Comparison of ENCODE assay signal across 24 mouse cellular contexts in the genomic region with DNA sequence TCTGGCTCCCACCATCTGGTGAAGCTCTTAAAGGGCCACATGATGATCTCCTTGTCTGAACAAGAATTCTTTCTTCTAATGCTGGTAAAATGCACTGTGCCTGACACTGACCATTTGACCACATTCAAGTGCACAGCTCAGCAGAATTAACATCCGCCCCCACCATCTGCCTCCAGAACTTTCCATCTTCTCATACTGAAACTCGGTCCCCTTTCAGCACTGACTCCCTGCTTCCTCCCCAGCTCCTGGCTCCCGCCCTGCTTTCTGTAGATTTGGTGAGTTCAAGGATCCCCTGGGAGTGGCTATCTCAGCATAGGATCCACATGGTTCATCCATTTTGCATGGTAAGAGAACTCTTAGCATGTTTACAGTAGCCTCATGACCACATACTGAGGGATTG. TPM values are rescaled to one million over a fixed set of nuclear protein-coding genes. Genes with fewer than 3 reads are reported as not detected.
DNase-seq lines count a peak whose midpoint lies in the region; ATAC-seq lines count a peak whose summit lies in the region.
"Had no signal": no experiment of that assay in that cellular context is flagged by ENCODE, and none has a peak within 500 bp of the region (broad histone marks: within the 10 kb centered on the region; RNA-seq: fewer than 3 reads in every experiment).

No protein-coding gene starts in this region.

- intact Hi-C loops in heart, postnatal 25 days (cut with DNase I), result no loop called here

- no peak overlapping the region for H3K4me3 ChIP-seq in midbrain, embryonic 11.5 days (ENCODE audit: low read depth, low read length)
- no peak overlapping the region for H3K4me3 ChIP-seq in midbrain, embryonic 10.5 days
- H3K4me3 ChIP-seq in limb, embryonic 15.5 days, result no peak overlapping the region
- H3K4me3 ChIP-seq: erythroblast, embryonic 14.5 days; heart, embryonic 13.5 days; hindbrain, embryonic 12.5 days; liver, embryonic 12.5 days; midbrain, embryonic 13.5 days; neural tube, embryonic 13.5 days had no signal

- H3K4me2 ChIP-seq in midbrain, embryonic 11.5 days, result no peak overlapping the region
- H3K4me2 ChIP-seq in limb, embryonic 15.5 days, result no peak overlapping the region
- H3K4me2 ChIP-seq: heart, embryonic 13.5 days; hindbrain, embryonic 12.5 days; liver, embryonic 12.5 days; lung, embryonic 14.5 days; midbrain, embryonic 13.5 days; neural tube, embryonic 13.5 days had no signal

- no peaks in the 10 kb centered on the region for H3K36me3 ChIP-seq in midbrain, embryonic 11.5 days (ENCODE audit: control insufficient read depth, insufficient read depth, low read length)
- H3K36me3 ChIP-seq in midbrain, embryonic 10.5 days, result peaks cover 6% of the 10 kb centered on the region; the same call in 1 of the 2 replicates
- H3K36me3 ChIP-seq in limb, embryonic 15.5 days, result peaks cover 4% of the 10 kb centered on the region; the same call in 1 of the 2 replicates
- H3K36me3 ChIP-seq: hindbrain, embryonic 12.5 days had no signal

- peak; percentile 27 for DNase-seq in heart, postnatal 25 days (ENCODE audit: low spot score)
- no peak for DNase-seq in heart, adult 8-10 months (ENCODE audit: low spot score)
- peak; percentile 33 for DNase-seq in midbrain, embryonic 11.5 days (ENCODE audit: low spot score, missing footprints)
- no peak for DNase-seq in midbrain, embryonic 10.5 days (ENCODE audit: low spot score)
- peak; percentile 44 for DNase-seq in brain, adult 2 months (ENCODE audit: low read depth, low spot score)
- DNase-seq in lung, postnatal 10 days, result no peak
- no peak for DNase-seq in thymus, postnatal 4 days
- DNase-seq: adrenal gland, postnatal 36 days; cerebellum, adult 2 months; gastrocnemius, postnatal 25 days; kidney, postnatal 4 days; left cerebral cortex, postnatal 4 days; lung, embryonic 14.5 days; right cerebral cortex, adult 18-20 months; thymus, adult 18-20 months had no signal

- H3K4me1 ChIP-seq in midbrain, embryonic 11.5 days (ENCODE audit: control insufficient read depth, insufficient read depth, low read length), result no peaks in the 10 kb centered on the region
- H3K4me1 ChIP-seq in midbrain, embryonic 10.5 days, result peaks cover 7% of the 10 kb centered on the region; the same call in 1 of the 2 replicates
- H3K4me1 ChIP-seq in limb, embryonic 15.5 days, result peaks cover 19% of the 10 kb centered on the region

- H3K27me3 ChIP-seq in midbrain, embryonic 11.5 days (ENCODE audit: control insufficient read depth, insufficient read depth, low read length), result no peaks in the 10 kb centered on the region
- no peaks in the 10 kb centered on the region; the same call in 1 of the 2 replicates for H3K27me3 ChIP-seq in midbrain, embryonic 10.5 days (ENCODE audit: low read depth, poor library complexity, severe bottlenecking)
- H3K27me3 ChIP-seq in limb, embryonic 15.5 days, result no peaks in the 10 kb centered on the region
- H3K27me3 ChIP-seq: heart, embryonic 13.5 days; hindbrain, embryonic 12.5 days; liver, embryonic 12.5 days; midbrain, embryonic 13.5 days; neural tube, embryonic 13.5 days had no signal

- H3K27ac ChIP-seq in midbrain, embryonic 11.5 days (ENCODE audit: low read depth, low read length), result no peak overlapping the region
- H3K27ac ChIP-seq in midbrain, embryonic 10.5 days (replicated peaks), result no peak overlapping the region
- H3K27ac ChIP-seq in limb, embryonic 15.5 days, result 0 out of 2 replicates have a peak overlapping the region, but pooled peaks have one; percentile 17
- H3K27ac ChIP-seq: heart, embryonic 13.5 days; hindbrain, embryonic 12.5 days; liver, embryonic 12.5 days; midbrain, embryonic 13.5 days; neural tube, embryonic 13.5 days had no signal

- no peak for ATAC-seq in midbrain, embryonic 11.5 days (ENCODE audit: low FRiP score)
- no peak for ATAC-seq in limb, embryonic 15.5 days (ENCODE audit: insufficient number of reproducible peaks, low FRiP score, low TSS enrichment, low read depth)
- ATAC-seq: forebrain, embryonic 14.5 days; liver, embryonic 12.5 days; midbrain, embryonic 13.5 days had no signal

- 81% methylated on average over 3 of the region's 3 CpGs for WGBS in midbrain, embryonic 11.5 days
- 80% methylated on average over 3 of the region's 3 CpGs for WGBS in midbrain, embryonic 10.5 days
- 76% methylated on average over 3 of the region's 3 CpGs for WGBS in limb, embryonic 15.5 days

- no peaks in the 10 kb centered on the region for H3K9me3 ChIP-seq in midbrain, embryonic 11.5 days (ENCODE audit: control insufficient read depth, low read length)
- H3K9me3 ChIP-seq in midbrain, embryonic 10.5 days (replicated peaks), result no peaks in the 10 kb centered on the region
- H3K9me3 ChIP-seq in limb, embryonic 15.5 days, result no peaks in the 10 kb centered on the region
- H3K9me3 ChIP-seq: heart, embryonic 13.5 days; hindbrain, embryonic 12.5 days; liver, embryonic 12.5 days; midbrain, embryonic 13.5 days; neural tube, embryonic 13.5 days had no signal

- H3K9ac ChIP-seq in midbrain, embryonic 11.5 days (ENCODE audit: low read length), result no peak overlapping the region
- H3K9ac ChIP-seq in limb, embryonic 15.5 days, result no peak overlapping the region
- H3K9ac ChIP-seq: heart, embryonic 13.5 days; hindbrain, embryonic 12.5 days; liver, embryonic 12.5 days; lung, embryonic 14.5 days; midbrain, embryonic 13.5 days; neural tube, embryonic 13.5 days had no signal

RNA-seq across cellular contexts. Expression of a gene that starts 15.9 kb away (rescaled TPM):
- 1 to 10 TPM in 1 of 2 experiments, under 1 TPM in 1; 0.34 to 1.5 TPM for total RNA-seq in heart, postnatal 25 days (2021)
- 1 to 10 TPM in 1 of 4 experiments, under 1 TPM in 3; 0.27 to 2.8 (median 0.52) TPM for total RNA-seq in heart, adult 8-10 months (2022)
- 5.0 and 6.2 TPM in 2 replicates for polyA plus RNA-seq in midbrain, embryonic 11.5 days (2014; fragmentation: Nextera tagmentation; extraction: Ambion mirVana)
- polyA plus RNA-seq in midbrain, embryonic 10.5 days (2016; fragmentation: Nextera tagmentation; extraction: Ambion mirVana), result 4.7 and 6.0 TPM in 2 replicates
- polyA plus RNA-seq in limb, embryonic 15.5 days (2015; fragmentation: Nextera tagmentation; extraction: Ambion mirVana), result 7.2 and 8.3 TPM in 2 replicates
- total RNA-seq: left cerebral cortex, postnatal 4 days had no signal

RNA-seq across cellular contexts. Expression of a gene that starts 31.8 kb away (rescaled TPM):
- total RNA-seq in heart, postnatal 25 days (2021), result 100 to 1,000 TPM; 424 to 455 TPM
- total RNA-seq in heart, adult 8-10 months (2022), result 100 to 1,000 TPM; 397 to 430 (median 418) TPM
- 256 and 276 TPM in 2 replicates for polyA plus RNA-seq in midbrain, embryonic 11.5 days (2014; fragmentation: Nextera tagmentation; extraction: Ambion mirVana)
- 267 and 279 TPM in 2 replicates for polyA plus RNA-seq in midbrain, embryonic 10.5 days (2016; fragmentation: Nextera tagmentation; extraction: Ambion mirVana)
- polyA plus RNA-seq in limb, embryonic 15.5 days (2015; fragmentation: Nextera tagmentation; extraction: Ambion mirVana), result 692 and 762 TPM in 2 replicates

RNA-seq across cellular contexts. Expression of a gene that starts 48.3 kb away (rescaled TPM):
- total RNA-seq in heart, postnatal 25 days (2021), result 10 to 100 TPM; 13.8 to 19.6 TPM
- total RNA-seq in heart, adult 8-10 months (2022), result 10 to 100 TPM; 13.6 to 15.2 (median 14.3) TPM
- polyA plus RNA-seq in midbrain, embryonic 11.5 days (2014; fragmentation: Nextera tagmentation; extraction: Ambion mirVana), result 61.1 and 63.8 TPM in 2 replicates
- 136 and 142 TPM in 2 replicates for polyA plus RNA-seq in midbrain, embryonic 10.5 days (2016; fragmentation: Nextera tagmentation; extraction: Ambion mirVana)
- 97.1 and 98.8 TPM in 2 replicates for polyA plus RNA-seq in limb, embryonic 15.5 days (2015; fragmentation: Nextera tagmentation; extraction: Ambion mirVana)

RNA-seq across cellular contexts. Expression of a gene that starts 51.7 kb away (rescaled TPM):
- total RNA-seq in heart, postnatal 25 days (2021), result not detected
- not detected for total RNA-seq in heart, adult 8-10 months (2022)
- 0.38 and 0.65 TPM in 2 replicates for polyA plus RNA-seq in midbrain, embryonic 11.5 days (2014; fragmentation: Nextera tagmentation; extraction: Ambion mirVana)
- 0.70 and 1.3 TPM in 2 replicates for polyA plus RNA-seq in midbrain, embryonic 10.5 days (2016; fragmentation: Nextera tagmentation; extraction: Ambion mirVana)
- 1.8 TPM in 2 replicates for polyA plus RNA-seq in limb, embryonic 15.5 days (2015; fragmentation: Nextera tagmentation; extraction: Ambion mirVana)
- total RNA-seq: gastrocnemius, postnatal 25 days; left cerebral cortex, adult 18-20 months had no signal

Comparison
In these comparisons a context has a peak if more than half of its experiments do, and no peak if none do; other contexts are left out.
1. DNase-seq: peak in heart, postnatal 25 days (single experiment), midbrain, embryonic 11.5 days (single experiment) and brain, adult 2 months (single experiment); none in heart, adult 8-10 months (single experiment), midbrain, embryonic 10.5 days (single experiment), lung, postnatal 10 days (single experiment) and thymus, postnatal 4 days (single experiment).